Mouse (Mus musculus): Measurements from ENCODE around the gene Ddx55. TPM values are rescaled to one million over a fixed set of nuclear protein-coding genes. Genes with fewer than 3 reads are reported as not detected.
A peak's percentile ranks its signal among the peaks of the same experiment; 100 is the strongest.

The Ddx55 gene
- polyA plus RNA-seq, 1 experiment from 2014 or later = 14.1 TPM

GRCm38 (mm10) chr5:124515789-124516188, 36.9 kb upstream of the Ddx55 start:
- DNase-seq (no peak), ATAC-seq (ENCODE audit: insufficient read depth) (no peak)
- Histone ChIP-seq H3K9me3 (ENCODE audit: low read depth, low read length) (no peaks in the 10 kb centered on the region), H3K27me3 (ENCODE audit: insufficient read depth, low read length) (no peaks in the 10 kb centered on the region), H3K36me3 (ENCODE audit: insufficient read depth) (peaks cover 56% of the 10 kb centered on the region), H3K27ac (ENCODE audit: low read depth) (no peak overlapping the region), H3K9ac (no peak overlapping the region), H3K4me2 (no peak overlapping the region), H3K4me1 (ENCODE audit: insufficient read depth) (no peaks in the 10 kb centered on the region), H3K4me3 (ENCODE audit: low read depth, low read length) (no peak overlapping the region)
- no peak for TF ChIP-seq CTCF (IDR thresholded peaks at IDR 0.05; ENCODE audit: low read depth)
- 83% methylated on average over 5 of the region's 5 CpGs for WGBS

GRCm38 (mm10) chr5:124518648-124519047, 34.0 kb upstream of the Ddx55 start:
- Histone ChIP-seq H3K27ac (ENCODE audit: low read depth) (no peak overlapping the region), H3K4me1 (ENCODE audit: insufficient read depth) (no peaks in the 10 kb centered on the region), H3K9me3 (ENCODE audit: low read depth, low read length) (no peaks in the 10 kb centered on the region), H3K9ac (no peak overlapping the region), H3K4me2 (no peak overlapping the region), H3K4me3 (ENCODE audit: low read depth, low read length) (no peak overlapping the region), H3K36me3 (ENCODE audit: insufficient read depth) (peaks cover 34% of the 10 kb centered on the region), H3K27me3 (ENCODE audit: insufficient read depth, low read length) (no peaks in the 10 kb centered on the region)
- no peak for DNase-seq
- TF ChIP-seq CTCF (IDR thresholded peaks at IDR 0.05; ENCODE audit: low read depth) = no peak
- no peak for ATAC-seq (ENCODE audit: insufficient read depth)
- WGBS = 94% methylated on average over 10 of the region's 10 CpGs

GRCm38 (mm10) chr5:124521588-124521987, 31.1 kb upstream of the Ddx55 start:
- 85% methylated on average over 4 of the region's 4 CpGs for WGBS
- H3K4me1 ChIP-seq (ENCODE audit: insufficient read depth) = no peaks in the 10 kb centered on the region
- H3K27me3 ChIP-seq (ENCODE audit: insufficient read depth, low read length) = no peaks in the 10 kb centered on the region
- no peaks in the 10 kb centered on the region for H3K9me3 ChIP-seq (ENCODE audit: low read depth, low read length)
- ATAC-seq (ENCODE audit: insufficient read depth) (no peak), DNase-seq (no peak)
- H3K4me2 ChIP-seq = no peak overlapping the region
- TF ChIP-seq CTCF (IDR thresholded peaks at IDR 0.05; ENCODE audit: low read depth) = no peak
- H3K4me3 ChIP-seq (ENCODE audit: low read depth, low read length) = no peak overlapping the region
- peaks cover 18% of the 10 kb centered on the region for H3K36me3 ChIP-seq (ENCODE audit: insufficient read depth)
- no peak overlapping the region for H3K27ac ChIP-seq (ENCODE audit: low read depth)
- no peak overlapping the region for H3K9ac ChIP-seq

- Histone ChIP-seq H3K4me3 (ENCODE audit: low read depth, low read length) (no peak overlapping the region), H3K9ac (no peak overlapping the region), H3K4me1 (ENCODE audit: insufficient read depth) (no peaks in the 10 kb centered on the region), H3K4me2 (no peak overlapping the region), H3K36me3 (ENCODE audit: insufficient read depth) (peaks cover 12% of the 10 kb centered on the region), H3K27me3 (ENCODE audit: insufficient read depth, low read length) (no peaks in the 10 kb centered on the region), H3K27ac (ENCODE audit: low read depth) (no peak overlapping the region), H3K9me3 (ENCODE audit: low read depth, low read length) (no peaks in the 10 kb centered on the region)
- WGBS = 95% methylated on average over 8 of the region's 8 CpGs
- ATAC-seq (ENCODE audit: insufficient read depth) (no peak), DNase-seq (peak; percentile 45)
- TF ChIP-seq CTCF (IDR thresholded peaks at IDR 0.05; ENCODE audit: low read depth) = peak; percentile 47
Observed at GRCm38 (mm10) chr5:124523032-124523431, 29.6 kb upstream of the Ddx55 start.

GRCm38 (mm10) chr5:124524943-124525342, 27.7 kb upstream of the Ddx55 start:
- no peak for TF ChIP-seq CTCF (IDR thresholded peaks at IDR 0.05; ENCODE audit: low read depth)
- H3K4me2 ChIP-seq = no peak overlapping the region
- H3K9me3 ChIP-seq (ENCODE audit: low read depth, low read length) = no peaks in the 10 kb centered on the region
- no peak for ATAC-seq (ENCODE audit: insufficient read depth)
- H3K9ac ChIP-seq = no peak overlapping the region
- 78% methylated on average over 5 of the region's 5 CpGs for WGBS
- H3K4me3 ChIP-seq (ENCODE audit: low read depth, low read length) = no peak overlapping the region
- no peak overlapping the region for H3K27ac ChIP-seq (ENCODE audit: low read depth)
- H3K27me3 ChIP-seq (ENCODE audit: insufficient read depth, low read length) = no peaks in the 10 kb centered on the region
- H3K36me3 ChIP-seq (ENCODE audit: insufficient read depth) = peaks cover 2% of the 10 kb centered on the region; the same call in 1 of the 2 replicates
- DNase-seq = no peak
- peaks cover 4% of the 10 kb centered on the region; the same call in 1 of the 2 replicates for H3K4me1 ChIP-seq (ENCODE audit: insufficient read depth)

GRCm38 (mm10) chr5:124528351-124528750, 24.3 kb upstream of the Ddx55 start:
- Histone ChIP-seq H3K27me3 (ENCODE audit: insufficient read depth, low read length) (no peaks in the 10 kb centered on the region), H3K9ac (0 out of 2 replicates have a peak overlapping the region, but pooled peaks have one; percentile 11), H3K4me1 (ENCODE audit: insufficient read depth) (peaks cover 10% of the 10 kb centered on the region; the same call in 1 of the 2 replicates), H3K9me3 (ENCODE audit: low read depth, low read length) (no peaks in the 10 kb centered on the region), H3K27ac (ENCODE audit: low read depth) (no peak overlapping the region), H3K4me2 (peak overlapping the region; percentile 90), H3K36me3 (ENCODE audit: insufficient read depth) (no peaks in the 10 kb centered on the region), H3K4me3 (ENCODE audit: low read depth, low read length) (peak overlapping the region; percentile 76; the same call in 1 of the 2 replicates)
- TF ChIP-seq CTCF (IDR thresholded peaks at IDR 0.05; ENCODE audit: low read depth) = no peak
- no peak for ATAC-seq (ENCODE audit: insufficient read depth)
- 62% methylated on average over 4 of the region's 4 CpGs for WGBS
- DNase-seq = no peak

GRCm38 (mm10) chr5:124528791-124529190, 23.9 kb upstream of the Ddx55 start:
- no peaks in the 10 kb centered on the region for H3K36me3 ChIP-seq (ENCODE audit: insufficient read depth)
- ATAC-seq (ENCODE audit: insufficient read depth) (no peak), DNase-seq (peak; percentile 26)
- no peaks in the 10 kb centered on the region for H3K27me3 ChIP-seq (ENCODE audit: insufficient read depth, low read length)
- H3K4me1 ChIP-seq (ENCODE audit: insufficient read depth) = peaks cover 10% of the 10 kb centered on the region; the same call in 1 of the 2 replicates
- peak overlapping the region; percentile 76 for H3K4me3 ChIP-seq (ENCODE audit: low read depth, low read length)
- TF ChIP-seq CTCF (IDR thresholded peaks at IDR 0.05; ENCODE audit: low read depth) = no peak
- H3K27ac ChIP-seq (ENCODE audit: low read depth) = peak overlapping the region; percentile 66; the same call in 1 of the 2 replicates
- peak overlapping the region; percentile 90 for H3K4me2 ChIP-seq
- peak overlapping the region; percentile 24; the same call in 1 of the 2 replicates for H3K9ac ChIP-seq
- 18% methylated on average over 9 of the region's 9 CpGs for WGBS
- no peaks in the 10 kb centered on the region for H3K9me3 ChIP-seq (ENCODE audit: low read depth, low read length)

Data from lung, embryonic 14.5 days (tissue).